Mouse (Mus musculus) cerebellum, postnatal 25 days (tissue): ENCODE measurements around the gene Tceal8.
A peak's percentile ranks its signal among the peaks of the same experiment; 100 is the strongest.

Source experiments
- DNase-seq, 2 experiments: peaks; one replicate each; pipeline ENCODE4 v3.0.0; 2021; ENCODE audit warnings: mixed read lengths in 2 of 2

Tceal8 gene

DNA sequence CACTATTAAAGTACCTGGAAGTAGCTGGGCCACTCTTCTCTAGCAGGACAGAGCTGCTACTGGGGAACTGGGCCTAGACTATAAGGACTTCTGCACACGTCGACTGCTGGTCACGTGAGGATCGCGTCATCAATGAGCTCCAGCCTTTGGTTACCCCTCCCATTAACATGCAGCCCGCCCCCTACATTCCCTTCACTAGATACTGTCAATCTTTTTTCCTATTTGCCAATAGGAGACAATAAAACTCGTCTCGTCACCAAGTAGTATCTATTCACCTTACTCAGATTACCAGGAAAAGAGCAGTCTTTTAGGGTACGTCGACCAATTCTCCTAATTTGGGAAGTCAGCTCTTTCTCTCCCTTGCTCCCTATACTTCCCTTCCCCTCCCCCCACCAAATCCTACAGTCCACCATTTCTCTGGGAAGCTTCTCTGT is at the start of gene Tceal8:
Gene Tceal8 (minus strand): TSS at position 225 of the 434 bp plus-strand sequence.
- DNase-seq, result peak; percentile 73 to 83

DNA sequence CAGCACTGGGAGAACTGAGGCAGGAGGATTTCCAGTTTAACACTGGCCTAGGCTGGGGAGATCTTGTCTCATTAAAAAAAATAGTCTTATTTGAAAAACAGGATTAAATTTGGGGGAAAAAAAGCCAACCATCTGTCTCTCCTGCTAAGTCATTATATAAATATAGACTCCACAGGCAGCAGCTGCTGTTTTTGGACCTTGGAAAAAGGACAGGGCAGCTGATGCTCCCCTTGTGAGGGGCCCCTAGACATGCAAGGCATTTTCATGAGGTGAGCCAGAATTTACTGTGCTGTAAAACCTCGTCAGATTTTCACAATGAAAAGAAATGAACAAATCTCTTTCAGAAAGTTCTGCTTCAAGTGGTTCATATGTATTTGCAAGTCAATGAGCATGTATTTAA is 44.2 kb upstream of the Tceal8 start:
- no peak for DNase-seq

DNA sequence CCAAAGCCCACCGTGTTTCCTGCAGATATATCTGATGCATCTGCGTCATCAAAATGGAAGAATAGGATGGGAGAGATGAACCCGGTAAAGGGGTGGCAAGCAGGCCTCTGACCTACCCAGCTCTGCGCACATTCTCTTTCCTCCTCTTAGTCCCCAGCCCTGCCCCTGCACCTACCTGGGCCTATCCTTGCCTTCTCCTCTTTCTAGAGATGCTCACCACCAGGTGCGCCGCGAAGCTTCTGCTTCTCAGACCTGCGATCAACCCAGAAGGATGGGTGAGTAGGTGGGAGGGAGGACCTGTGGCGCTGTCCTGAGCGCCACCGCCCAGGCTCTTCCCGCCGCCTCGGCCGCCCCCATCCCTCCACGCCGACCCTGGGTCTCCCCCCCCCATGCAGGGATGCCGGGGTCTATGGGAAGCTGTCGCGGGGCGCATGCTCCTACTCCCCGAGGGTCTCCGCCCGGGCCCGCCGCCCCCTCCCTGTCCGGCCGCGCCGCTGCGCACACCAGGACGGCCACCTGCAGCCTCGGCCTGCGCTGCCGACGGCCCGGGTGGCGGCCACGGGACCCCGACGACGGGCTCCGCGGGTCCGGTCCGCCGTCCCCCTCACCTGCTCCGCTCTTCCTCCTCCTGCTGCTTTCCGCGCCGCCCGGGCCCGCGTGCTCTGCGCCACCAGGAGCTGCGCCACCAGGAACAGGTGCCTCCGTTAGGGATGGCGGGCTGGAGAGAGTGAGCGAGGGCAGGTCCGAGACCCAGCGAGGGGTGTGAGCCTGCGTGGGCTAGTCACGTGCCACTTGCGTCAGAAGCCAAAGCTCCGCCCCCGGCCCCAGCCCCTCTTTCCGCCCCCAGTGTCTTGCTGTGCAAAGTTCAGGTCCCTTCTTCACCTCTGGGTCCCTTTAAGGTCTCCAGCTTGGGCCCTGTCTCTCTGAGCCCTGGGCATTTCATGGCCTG is 42.9 kb upstream of the Tceal8 start, which contains the start of the genes Tceal7 and Bex1:
Gene Tceal7 (plus strand): TSS at position 51 of the 949 bp plus-strand sequence.
Gene Bex1 (minus strand): TSS at position 785 of the 949 bp plus-strand sequence.
- DNase-seq, result peak; percentile 22 to 26

DNA sequence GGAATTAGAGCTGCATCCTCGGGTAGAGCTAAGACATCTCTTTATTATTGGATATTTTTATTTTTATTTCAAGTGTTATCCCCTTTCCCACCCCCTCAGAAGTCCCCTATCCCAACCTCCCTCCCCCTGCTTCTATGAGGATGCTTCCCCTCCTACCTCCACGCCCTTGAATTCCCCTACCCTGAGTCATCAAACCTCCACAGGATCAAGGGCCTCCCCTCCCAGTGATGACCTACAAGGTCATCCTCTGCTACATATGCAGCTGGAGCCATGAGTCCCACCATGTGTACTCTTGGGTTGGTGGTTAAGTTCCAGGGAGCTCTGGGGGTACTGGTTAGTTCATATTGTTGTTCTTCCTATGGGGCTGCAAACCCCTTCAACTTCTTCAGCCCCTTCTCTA is 41.3 kb upstream of the Tceal8 start:
- DNase-seq, result no peak

DNA sequence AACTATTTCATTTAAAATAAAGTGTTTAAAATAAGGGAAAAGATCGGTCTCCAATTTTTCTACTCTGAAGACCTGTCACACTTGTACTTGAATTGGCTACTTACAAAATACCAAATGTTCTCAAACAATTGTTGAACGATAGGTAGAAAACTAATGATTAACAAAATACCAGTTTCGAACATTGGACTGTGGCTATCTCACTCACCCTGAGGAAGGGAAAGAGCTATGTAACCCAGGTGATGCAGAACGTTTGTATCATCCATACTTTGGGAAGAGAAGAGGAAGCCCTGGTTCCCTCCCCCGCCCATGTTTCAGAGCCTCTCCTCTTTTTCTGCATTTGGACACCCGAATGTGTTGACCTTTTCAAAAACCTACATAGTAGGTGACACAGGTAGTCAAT is 32.3 kb upstream of the Tceal8 start:
- DNase-seq, result no peak

DNA sequence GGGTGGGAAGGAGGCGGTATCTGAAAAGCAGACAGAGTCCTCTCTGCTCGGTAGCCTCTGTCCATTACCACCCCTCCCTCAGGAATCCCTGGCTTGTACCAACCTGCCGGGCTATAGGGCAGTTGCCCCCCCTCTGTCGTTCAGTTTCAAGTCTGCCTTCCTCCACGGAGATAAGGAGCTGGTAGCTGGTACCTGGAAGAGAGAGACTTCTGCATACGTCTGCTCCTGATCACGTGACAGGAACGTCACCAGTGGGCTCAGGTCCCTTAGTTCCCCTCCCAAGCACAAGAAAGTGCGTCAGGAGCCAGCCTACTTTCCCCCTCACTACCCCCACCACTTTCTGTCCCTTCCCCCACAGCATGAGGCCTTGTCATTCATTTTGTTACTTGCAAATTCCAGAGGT is 31.5 kb upstream of the Tceal8 start, which contains the start of gene Tceal5:
Gene Tceal5 (minus strand): TSS at position 213 of the 403 bp plus-strand sequence.
- peak; percentile 71 to 79 for DNase-seq

DNA sequence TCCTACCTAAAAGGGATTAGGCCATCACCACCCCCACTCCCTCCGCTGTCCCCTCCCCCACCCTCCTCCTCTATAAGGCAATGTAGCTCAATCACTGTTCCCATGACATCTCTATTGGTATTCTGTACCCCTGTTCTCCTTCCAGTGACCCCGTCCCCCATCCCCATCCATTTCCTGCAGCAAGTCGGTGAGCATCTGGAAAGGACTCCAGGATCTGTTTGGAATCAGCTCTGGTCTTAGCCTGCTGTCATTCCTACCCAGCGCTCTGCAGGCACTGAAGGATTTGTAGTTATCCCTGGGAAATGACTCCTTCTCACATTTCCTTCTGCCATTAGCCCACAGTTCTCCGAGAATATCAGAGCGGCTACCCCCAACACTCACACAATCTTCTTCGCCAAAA is 31.1 kb upstream of the Tceal8 start:
- DNase-seq, result no peak

DNA sequence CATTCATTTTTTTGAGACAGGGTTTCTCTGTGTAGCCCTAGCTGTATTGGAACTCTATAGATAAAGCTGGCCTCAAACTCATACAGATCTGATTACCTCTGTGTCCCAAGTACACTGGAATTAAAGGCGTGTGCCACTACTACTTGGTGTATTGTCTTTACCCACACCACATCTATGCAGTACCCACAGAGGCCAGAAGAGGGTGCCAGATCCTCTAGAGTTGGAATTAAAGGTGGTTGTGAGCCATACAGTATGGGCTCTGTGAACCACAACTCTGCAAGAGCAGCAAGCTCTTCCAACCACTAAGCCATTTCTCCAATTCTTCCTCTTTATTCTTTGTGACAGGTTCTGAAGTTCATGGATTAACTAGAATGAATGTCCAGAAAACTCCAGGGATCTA is 24.7 kb upstream of the Tceal8 start:
- peak; percentile 48 to 59 for DNase-seq

DNA sequence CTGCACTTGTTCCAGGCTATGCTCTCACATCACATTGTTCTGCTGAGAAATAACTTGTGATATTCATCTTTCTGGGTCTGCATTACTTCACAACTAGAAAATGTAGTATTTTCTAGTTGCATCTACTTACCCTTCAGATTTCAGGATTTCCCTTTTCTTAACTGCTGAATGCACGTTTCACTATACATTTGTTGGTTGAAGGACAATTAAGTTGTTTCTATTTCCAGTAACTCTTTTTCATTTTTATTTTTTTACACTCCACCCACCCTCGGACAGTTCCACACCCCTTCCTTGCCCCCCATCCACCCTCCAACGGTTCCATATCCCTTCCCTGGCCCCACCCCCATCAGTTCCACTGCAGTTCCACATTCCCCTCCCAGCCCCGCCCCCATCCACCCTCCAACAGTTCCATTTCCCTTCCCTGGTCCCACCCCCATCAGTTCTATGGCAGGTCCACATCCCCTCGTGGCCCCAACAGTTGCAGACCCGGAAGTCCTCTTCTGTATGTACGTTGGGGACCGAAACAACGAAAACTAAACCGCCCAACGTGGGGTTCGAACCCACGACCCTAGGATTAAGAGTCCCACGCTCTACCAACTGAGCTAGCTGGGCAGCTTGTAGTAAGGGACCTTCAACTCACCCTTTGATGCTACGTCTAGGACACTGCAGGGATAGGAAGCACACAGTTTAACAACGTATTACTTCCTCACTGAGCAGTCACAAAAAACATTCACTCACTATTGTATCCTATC is 23.2 kb upstream of the Tceal8 start:
- no peak for DNase-seq

DNA sequence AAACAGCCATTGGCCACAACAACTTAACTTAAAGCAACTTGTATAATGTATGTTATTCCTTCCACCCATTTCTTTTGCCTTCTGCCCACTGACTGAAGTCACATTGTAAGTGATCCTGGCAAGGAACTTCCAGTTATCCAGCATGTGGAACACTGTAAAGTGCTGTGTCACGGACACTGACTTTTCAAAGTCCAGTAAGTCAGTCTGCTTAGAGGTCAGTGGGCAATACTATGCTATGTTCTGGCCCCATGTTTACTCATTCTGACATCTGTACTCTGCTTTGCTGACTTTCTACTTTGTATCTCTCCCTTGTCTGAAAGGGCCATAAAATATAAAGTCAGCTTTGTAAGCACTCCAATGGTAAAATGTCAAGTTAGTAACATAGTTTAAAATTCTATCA is 11.0 kb upstream of the Tceal8 start:
- no peak for DNase-seq

DNA sequence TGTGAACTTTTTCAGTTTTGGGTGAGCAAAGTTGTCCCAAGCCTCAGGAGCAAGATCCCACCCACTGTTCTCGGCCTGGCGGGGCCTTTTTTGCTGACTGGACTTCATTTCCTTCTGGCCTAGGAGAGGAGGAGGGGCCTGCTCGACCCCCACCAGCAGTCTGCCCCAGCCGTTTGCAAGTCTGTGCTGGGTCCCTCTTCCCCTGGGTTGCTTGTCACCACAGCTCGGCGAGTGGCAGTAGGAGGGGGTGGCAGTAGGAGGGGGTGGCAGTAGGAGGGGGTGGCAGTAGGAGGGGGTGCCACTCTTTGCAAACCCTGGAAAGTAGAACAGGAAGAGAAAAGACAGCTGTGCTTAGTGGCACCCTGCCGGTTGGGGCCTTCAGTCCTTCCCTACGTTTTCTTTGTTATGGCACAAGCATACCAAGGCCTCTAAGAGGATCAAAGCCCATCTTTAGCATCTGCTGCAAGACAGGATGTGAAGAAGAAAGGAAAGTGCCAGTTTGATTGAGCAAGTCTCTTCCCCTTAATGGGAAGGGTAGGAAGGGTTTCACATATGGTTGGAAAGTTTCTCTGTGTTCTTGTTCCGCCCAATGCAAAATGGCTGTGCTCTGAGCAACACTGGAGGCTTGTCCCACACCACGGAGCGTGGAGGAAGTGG is 8.9 kb upstream of the Tceal8 start:
- no peak for DNase-seq

DNA sequence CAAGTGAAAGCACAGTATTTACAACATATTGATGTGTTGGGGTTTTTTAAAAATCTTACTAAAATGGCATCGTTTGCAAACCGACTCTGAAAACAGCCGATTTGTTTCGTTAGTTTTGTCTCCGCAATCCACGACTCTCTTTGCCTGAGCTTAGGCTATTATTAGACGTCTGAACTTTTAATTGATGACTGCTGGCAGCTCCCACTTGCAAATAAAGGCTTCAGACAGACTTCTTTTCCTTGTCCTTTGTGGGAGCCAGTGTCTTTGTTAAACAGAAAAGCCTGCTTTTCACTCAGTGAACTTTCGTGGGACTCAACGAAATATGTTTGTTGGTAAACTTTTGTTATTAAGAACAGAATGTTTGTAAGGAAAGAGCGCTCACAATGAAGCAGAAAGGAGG is 644 bp upstream of the Tceal8 start:
- DNase-seq, result peak in 1 of 2 experiments; percentile 2

DNA sequence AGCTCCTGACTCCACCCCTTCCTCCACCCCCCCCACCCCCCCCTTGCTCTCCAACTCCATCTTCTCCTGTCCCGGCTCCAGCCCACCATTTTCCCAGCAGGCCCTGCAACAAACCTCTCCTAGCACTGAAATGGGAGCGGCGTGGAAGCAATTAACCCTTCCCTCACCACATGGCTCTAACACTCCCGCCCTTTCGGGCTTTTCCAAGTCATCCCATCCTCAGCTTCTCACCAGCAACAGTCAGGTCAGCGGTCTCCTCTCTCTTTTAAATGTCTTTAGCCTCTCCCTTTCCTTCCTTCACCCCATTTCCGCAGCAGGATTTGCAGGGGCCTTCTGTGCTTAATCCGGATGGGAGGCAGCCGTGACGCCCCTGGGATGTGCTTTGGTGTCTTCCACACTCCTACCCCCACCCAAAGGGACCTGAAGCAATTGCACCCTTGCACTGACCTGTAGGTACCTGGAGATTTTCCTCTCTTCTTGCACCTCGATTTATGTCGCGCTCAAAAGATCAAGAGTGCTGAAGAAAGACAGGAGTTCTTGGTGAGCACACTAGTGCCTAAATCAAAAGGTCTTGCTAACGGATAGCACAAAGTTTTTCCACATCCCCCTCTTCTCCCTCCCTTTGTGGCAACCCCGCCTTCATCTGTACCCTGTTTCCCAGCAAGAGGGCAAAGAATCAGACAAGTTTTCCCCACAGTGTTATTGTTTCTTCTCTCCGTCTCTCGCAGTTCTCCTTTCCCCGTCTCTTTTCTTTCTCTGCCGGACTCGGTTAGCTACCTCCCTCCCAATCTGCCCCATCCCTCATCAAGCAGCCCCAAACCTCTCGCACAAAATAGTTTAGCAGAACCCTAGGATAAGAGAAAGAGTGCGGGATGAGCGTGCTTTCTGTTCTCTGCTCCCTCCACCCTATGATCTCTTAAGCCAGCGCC is 689 bp downstream of the Tceal8 start:
- peak; percentile 54 to 73 for DNase-seq

DNA sequence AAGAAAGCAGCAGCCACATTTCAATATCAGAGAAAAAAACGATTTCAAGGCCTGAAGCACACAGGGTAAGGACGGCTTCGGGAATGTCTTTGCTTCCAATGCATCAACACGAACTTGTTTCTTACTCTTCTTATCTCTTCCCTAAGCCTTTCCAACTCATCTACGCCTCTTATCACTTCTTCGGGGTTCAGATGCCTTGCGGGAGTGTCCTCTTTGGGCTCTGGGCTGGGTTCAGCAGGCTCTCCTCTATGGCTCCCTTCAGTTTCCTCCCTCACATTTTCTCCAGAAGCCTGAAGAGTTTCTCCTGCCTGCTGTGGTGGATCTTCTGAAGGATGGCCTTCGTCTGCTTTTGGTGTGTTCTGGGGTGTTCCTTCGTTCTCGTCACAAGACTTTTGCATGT is 1.5 kb downstream of the Tceal8 start:
- peak in 1 of 2 experiments; percentile 6 for DNase-seq

DNA sequence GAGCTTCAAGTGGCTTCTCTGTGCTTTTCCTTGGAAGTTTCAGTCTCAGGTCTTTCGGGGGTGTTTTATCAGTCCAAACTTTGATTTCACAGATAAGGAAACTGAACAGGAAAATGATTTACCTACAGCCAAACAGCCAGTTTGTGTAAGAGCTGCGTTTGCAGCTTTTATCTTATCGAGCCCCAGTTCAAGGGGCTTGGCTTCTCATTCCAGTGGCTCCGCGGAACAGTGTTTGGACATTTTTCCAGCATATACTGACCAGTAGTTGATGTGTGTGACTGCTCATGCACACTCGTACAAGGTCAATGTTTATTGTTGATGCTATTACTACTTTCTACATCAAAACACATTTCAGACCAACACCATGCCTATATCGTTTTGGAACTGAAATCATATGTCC is 27.9 kb downstream of the Tceal8 start:
- DNase-seq, result no peak

DNA sequence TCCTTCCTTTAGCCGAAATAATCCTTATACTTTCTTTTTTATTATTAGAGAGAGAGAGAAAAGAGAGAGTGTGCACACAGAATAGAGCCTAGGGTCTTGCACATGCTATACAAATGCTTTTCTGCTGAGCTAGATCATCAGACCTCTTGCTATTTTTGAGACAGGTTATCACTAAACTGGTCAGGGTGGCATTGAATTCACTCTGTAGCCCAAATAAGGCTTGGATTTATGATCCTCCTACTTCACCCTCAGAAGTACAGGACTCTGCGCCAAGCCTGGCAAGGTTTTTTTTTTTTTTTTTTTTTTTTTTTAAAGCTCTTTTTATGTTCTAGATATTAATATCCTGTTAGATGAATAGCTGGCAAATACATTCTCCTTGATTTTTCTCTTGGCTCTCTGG is 28.4 kb downstream of the Tceal8 start:
- no peak for DNase-seq

DNA sequence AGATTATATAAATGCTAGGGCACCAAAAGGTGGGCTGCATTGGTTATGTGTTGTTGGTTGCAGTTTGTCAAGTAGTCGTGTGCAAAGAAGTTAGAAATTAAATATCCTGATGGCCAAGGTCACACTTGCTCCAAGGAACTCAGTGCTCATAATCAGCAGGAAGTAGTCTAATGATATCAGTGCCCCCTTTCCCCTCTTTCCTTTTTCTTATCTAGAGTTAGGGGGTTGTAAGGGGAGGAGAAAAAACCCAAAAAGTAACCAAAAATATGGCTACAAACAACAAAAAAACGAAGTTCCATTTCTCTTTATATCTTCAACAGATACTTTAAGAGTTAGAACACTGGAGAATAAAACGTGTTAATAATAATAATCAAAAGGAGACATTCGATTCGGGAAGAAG is 30.8 kb downstream of the Tceal8 start:
- DNase-seq, result no peak

DNA sequence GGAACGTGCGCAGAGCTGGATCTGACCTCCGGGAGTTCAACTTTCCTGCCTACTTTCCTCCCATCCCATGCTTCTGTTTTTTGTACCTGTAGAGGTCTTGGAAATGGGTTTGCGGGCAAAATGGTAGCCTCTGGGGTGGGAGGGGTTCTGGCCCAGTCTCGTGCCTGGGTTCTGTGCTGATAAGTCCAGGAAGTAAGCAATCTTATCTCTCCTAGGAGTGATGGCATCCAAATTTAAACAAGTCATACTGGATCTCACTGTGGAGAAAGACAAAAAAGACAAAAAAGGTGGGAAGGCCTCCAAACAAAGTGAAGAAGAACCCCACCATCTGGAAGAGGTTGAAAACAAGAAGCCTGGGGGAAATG is 32.5 kb downstream of the Tceal8 start:
- DNase-seq, result peak in 1 of 2 experiments; percentile 5

DNA sequence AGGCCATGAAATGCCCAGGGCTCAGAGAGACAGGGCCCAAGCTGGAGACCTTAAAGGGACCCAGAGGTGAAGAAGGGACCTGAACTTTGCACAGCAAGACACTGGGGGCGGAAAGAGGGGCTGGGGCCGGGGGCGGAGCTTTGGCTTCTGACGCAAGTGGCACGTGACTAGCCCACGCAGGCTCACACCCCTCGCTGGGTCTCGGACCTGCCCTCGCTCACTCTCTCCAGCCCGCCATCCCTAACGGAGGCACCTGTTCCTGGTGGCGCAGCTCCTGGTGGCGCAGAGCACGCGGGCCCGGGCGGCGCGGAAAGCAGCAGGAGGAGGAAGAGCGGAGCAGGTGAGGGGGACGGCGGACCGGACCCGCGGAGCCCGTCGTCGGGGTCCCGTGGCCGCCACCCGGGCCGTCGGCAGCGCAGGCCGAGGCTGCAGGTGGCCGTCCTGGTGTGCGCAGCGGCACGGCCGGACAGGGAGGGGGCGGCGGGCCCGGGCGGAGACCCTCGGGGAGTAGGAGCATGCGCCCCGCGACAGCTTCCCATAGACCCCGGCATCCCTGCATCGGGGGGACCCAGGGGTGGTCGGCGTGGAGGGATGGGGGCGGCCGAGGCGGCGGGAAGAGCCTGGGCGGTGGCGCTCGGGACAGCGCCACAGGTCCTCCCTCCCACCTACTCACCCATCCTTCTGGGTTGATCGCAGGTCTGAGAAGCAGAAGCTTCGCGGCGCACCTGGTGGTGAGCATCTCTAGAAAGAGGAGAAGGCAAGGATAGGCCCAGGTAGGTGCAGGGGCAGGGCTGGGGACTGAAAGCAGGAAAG is 33.1 kb downstream of the Tceal8 start, which contains the start of gene Bex4:
Gene Bex4 (plus strand): TSS at position 170 of the 813 bp plus-strand sequence.
- peak; percentile 7 to 25 for DNase-seq

DNA sequence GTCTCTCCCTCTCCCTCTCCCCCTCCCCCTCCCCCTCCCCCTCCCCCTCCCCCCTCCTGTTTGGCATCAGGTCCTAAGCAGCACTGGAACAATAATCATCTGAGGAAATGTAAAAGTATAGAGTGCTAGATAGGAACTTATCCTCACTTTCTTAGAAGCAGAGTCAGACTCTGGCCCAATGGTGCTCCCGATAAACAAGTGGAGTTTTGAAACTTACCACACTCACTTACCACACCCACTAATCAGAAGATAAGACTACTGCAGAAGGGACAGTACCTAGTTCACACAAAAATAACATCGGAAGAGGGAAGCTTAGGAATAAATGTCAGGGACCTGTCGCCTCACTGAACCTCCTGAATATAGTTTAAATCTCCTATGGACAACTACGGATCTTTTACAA is 36.6 kb downstream of the Tceal8 start:
- no peak for DNase-seq

DNA sequence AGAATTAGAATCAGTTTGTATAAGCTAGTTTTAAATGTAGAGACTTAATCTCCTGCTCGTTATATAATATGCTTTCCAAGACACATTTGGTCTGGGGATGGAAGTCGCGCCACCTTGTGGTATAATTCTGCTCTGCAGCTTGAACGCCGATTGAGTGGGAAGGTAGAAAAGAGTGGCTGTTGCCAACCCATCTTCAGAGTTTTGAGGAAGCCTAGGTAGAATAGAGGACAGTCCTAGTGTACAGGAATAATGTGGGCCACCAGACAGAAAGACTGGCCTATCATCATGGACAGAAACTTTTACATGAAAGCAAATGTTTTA is 44.4 kb downstream of the Tceal8 start:
- DNase-seq, result peak; percentile 66 to 76
